Mouse (Mus musculus): ENCODE results near the gene Tinf2. TPM values are rescaled to one million over a fixed set of nuclear protein-coding genes. Genes with fewer than 3 reads are reported as not detected.
A peak's percentile ranks its signal among the peaks of the same experiment; 100 is the strongest.

The Tinf2 gene
- polyA plus RNA-seq, 1 experiment = 11.1 TPM

DNA sequence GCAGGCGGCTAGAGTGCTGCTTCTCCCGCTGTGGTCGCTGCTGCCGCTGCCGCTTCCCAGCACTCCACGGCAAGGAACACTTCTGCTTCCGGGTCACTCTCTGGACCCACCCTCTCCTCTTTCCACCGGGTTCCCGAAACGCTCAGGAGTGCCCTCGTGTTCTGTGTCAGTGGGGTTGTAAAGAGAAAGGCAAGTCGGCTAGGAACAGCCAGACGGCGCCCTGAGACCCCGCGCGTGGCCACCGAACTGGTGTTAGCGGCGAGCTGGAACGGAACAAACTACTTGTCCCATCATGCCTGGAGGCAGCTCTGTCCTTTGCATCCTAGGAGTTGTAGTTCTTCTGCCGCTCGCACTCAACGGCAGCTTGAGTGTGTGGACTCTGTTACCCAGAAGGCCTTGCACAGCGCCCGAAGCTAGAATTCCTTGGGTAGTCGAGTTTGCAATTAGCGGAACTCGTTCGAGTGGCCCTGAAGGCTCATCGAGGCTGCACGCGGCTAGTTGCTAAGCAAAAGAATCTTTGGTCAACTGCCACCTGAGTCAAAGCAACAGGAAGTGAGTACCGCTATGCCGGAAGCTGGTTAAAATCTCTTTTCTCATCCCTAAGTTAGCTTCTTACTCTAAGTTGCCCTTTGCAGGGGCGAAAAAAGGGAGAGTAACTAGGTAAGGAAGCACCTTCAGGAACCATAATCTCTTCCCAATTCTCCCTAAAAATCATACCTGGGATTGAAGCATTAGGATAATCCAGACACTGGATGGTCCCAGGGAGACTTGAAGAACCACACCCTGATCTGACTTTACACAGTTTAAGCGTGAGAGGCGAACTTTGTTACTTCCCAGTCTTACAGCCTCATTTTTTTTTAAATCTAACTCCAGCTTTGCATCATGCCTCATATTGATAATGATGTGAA is 9.5 kb downstream of the Tinf2 start, which contains the start of the genes Gmpr2 and Nedd8:
Gene Gmpr2, plus strand, starts transcription at position 109 of the 908 bp plus-strand sequence.
Gene Nedd8, minus strand, starts transcription at position 292 of the 908 bp plus-strand sequence.
- peak within 1 kb of the TSS; percentile 83 for H3K4me3 ChIP-seq (ENCODE audit: low read depth, low read length)
- no peaks in the 10 kb centered on the region for H3K27me3 ChIP-seq (ENCODE audit: control insufficient read depth, insufficient read depth, low read length)
- TF ChIP-seq CTCF (IDR thresholded peaks at IDR 0.05; ENCODE audit: extremely low read depth, insufficient read length, insufficient replicate concordance, low read depth, low read length) = no peak
- TF ChIP-seq POLR2A (IDR thresholded peaks at IDR 0.05; ENCODE audit: low read depth, low read length) = peak; percentile 14; the same call in 1 of the 2 replicates
- peaks cover 15% of the 10 kb centered on the region for H3K36me3 ChIP-seq (ENCODE audit: control insufficient read depth, insufficient read depth, low read length)
- peaks cover 2% of the 10 kb centered on the region for H3K4me1 ChIP-seq (ENCODE audit: control insufficient read depth, insufficient read depth, insufficient read length, low read length)
- under 1% methylated on average over 38 of the region's 38 CpGs for WGBS
- H3K27ac ChIP-seq (ENCODE audit: insufficient read depth, low read depth, low read length) = peak within 1 kb of the TSS; percentile 85

DNA sequence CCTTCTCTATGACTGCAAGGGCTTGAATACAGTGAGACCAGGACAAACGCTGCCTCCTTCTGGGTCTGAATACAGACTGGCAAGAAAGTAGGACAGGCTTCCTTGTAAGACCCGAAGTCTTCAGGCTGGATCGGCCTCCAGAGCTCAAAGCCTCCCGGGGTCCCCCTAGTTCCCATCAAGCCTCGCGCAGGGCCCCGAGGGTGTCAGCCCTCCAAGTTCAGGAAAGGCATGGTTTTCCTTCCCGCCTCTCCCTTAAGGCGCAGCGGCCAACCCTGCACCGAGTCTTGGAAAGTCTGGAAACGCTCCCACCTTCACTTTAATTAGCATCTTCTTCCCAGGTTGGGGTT is 10.2 kb downstream of the Tinf2 start:
- Histone ChIP-seq H3K36me3 (ENCODE audit: control insufficient read depth, insufficient read depth, low read length) (peaks cover 12% of the 10 kb centered on the region), H3K4me3 (ENCODE audit: low read depth, low read length) (peak overlapping the region; percentile 83), H3K4me1 (ENCODE audit: control insufficient read depth, insufficient read depth, insufficient read length, low read length) (peaks cover 2% of the 10 kb centered on the region), H3K27me3 (ENCODE audit: control insufficient read depth, insufficient read depth, low read length) (no peaks in the 10 kb centered on the region), H3K27ac (ENCODE audit: insufficient read depth, low read depth, low read length) (no peak overlapping the region)
- no peak for TF ChIP-seq CTCF (IDR thresholded peaks at IDR 0.05; ENCODE audit: extremely low read depth, insufficient read length, insufficient replicate concordance, low read depth, low read length)
- TF ChIP-seq POLR2A (IDR thresholded peaks at IDR 0.05; ENCODE audit: low read depth, low read length) = no peak
- WGBS = under 1% methylated on average over 12 of the region's 12 CpGs

DNA sequence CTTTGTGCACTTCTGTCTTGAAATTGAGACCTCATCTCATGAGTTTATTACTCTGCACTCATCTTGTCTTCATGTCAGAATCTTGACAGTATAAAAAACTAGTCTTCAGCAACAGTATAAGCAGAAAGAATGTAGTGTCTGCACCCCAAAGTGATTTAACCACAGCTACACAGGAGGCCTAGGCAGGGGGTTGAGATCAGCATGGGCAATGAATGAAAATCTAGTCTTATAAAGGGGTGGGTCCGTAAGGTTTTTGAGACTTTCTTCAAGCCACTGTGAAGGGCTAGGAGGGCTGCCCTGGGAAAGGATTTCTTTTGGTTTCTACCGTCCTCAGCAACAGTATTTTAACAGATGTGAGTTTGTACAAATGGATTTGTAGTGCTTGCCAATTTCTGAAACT is 21.0 kb downstream of the Tinf2 start:
- WGBS = 58% methylated on average over 2 of the region's 2 CpGs
- peaks cover 13% of the 10 kb centered on the region for H3K4me1 ChIP-seq (ENCODE audit: control insufficient read depth, insufficient read depth, insufficient read length, low read length)

DNA sequence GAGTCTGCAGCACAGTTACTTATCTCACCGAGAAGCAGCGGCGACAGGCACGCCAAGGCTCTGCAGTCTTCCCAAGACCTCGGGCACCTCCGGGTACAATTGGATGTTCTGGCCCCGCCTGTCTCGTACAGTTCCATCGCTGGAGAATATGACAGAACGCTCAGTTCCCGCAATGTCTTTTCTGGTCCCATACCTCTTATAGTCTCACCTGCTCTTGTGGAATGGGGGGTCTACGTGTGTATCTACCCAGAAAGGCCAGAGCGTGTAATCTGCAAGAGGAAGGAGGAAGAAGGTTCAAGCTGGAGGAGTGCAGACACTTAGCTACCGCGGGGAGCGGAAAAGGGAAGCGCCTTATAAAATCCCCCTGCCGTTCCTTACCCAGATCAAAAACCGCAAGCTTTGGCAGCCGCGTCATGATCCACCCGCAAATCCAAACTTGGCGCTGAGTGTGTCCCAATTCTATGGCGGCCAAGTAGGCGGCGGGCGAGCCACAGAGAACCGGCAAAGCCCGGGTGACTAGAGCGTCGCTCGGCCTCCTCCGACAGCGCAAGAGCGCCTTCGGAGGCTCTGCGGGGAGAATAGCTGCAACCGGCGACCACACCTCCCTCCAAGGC is 21.6 kb downstream of the Tinf2 start, which contains the start of gene Mdp1:
Gene Mdp1, minus strand, starts transcription at position 549 of the 614 bp plus-strand sequence.
- Histone ChIP-seq H3K4me3 (ENCODE audit: low read depth, low read length) (peak within 1 kb of the TSS; percentile 87), H3K27me3 (ENCODE audit: control insufficient read depth, insufficient read depth, low read length) (no peaks in the 10 kb centered on the region), H3K27ac (ENCODE audit: insufficient read depth, low read depth, low read length) (peak within 1 kb of the TSS; percentile 71), H3K4me1 (ENCODE audit: control insufficient read depth, insufficient read depth, insufficient read length, low read length) (peaks cover 13% of the 10 kb centered on the region), H3K36me3 (ENCODE audit: control insufficient read depth, insufficient read depth, low read length) (peaks cover 9% of the 10 kb centered on the region)
- TF ChIP-seq POLR2A (IDR thresholded peaks at IDR 0.05; ENCODE audit: low read depth, low read length) (no peak; the same call in 1 of the 2 replicates), CTCF (IDR thresholded peaks at IDR 0.05; ENCODE audit: extremely low read depth, insufficient read length, insufficient replicate concordance, low read depth, low read length) (peak; percentile 60)
- WGBS = under 1% methylated on average over 39 of the region's 39 CpGs

More for the DNA sequence above, 21.0 kb downstream of the Tinf2 start:
- TF ChIP-seq CTCF (IDR thresholded peaks at IDR 0.05; ENCODE audit: extremely low read depth, insufficient read length, insufficient replicate concordance, low read depth, low read length) (no peak), POLR2A (IDR thresholded peaks at IDR 0.05; ENCODE audit: low read depth, low read length) (no peak)
- Histone ChIP-seq H3K36me3 (ENCODE audit: control insufficient read depth, insufficient read depth, low read length) (peaks cover 9% of the 10 kb centered on the region), H3K4me3 (ENCODE audit: low read depth, low read length) (no peak overlapping the region), H3K27me3 (ENCODE audit: control insufficient read depth, insufficient read depth, low read length) (no peaks in the 10 kb centered on the region), H3K27ac (ENCODE audit: insufficient read depth, low read depth, low read length) (no peak overlapping the region)

DNA sequence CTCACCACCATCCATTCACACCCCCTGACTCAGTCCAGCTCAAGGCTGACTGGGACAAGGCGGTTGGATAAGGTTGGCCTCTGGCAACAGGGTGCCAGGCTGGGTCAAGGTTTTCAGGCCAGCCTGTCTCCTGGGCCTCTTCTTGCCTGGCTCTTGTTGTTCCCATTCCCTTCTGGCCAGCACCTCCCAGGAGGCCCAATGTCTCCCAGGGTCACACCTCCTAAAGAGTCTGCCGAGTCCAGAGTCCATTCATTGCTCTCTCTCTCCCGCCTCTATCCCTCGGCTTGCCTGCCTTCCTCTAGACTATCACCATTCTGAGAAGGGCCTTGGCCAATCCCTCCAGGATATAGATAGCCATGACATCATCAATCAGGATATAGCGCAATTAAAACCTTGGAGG is 23.6 kb downstream of the Tinf2 start:
- WGBS = 36% methylated on average over 5 of the region's 5 CpGs
- Histone ChIP-seq H3K27me3 (ENCODE audit: control insufficient read depth, insufficient read depth, low read length) (no peaks in the 10 kb centered on the region), H3K4me3 (ENCODE audit: low read depth, low read length) (peak overlapping the region; percentile 19; the same call in 1 of the 2 replicates), H3K27ac (ENCODE audit: insufficient read depth, low read depth, low read length) (peak overlapping the region; percentile 96), H3K36me3 (ENCODE audit: control insufficient read depth, insufficient read depth, low read length) (peaks cover 5% of the 10 kb centered on the region), H3K4me1 (ENCODE audit: control insufficient read depth, insufficient read depth, insufficient read length, low read length) (peaks cover 16% of the 10 kb centered on the region)
- TF ChIP-seq CTCF (IDR thresholded peaks at IDR 0.05; ENCODE audit: extremely low read depth, insufficient read length, insufficient replicate concordance, low read depth, low read length) = peak; percentile 7; the same call in 1 of the 2 replicates
- peak; percentile 12; the same call in 1 of the 2 replicates for TF ChIP-seq POLR2A (IDR thresholded peaks at IDR 0.05; ENCODE audit: low read depth, low read length)

DNA sequence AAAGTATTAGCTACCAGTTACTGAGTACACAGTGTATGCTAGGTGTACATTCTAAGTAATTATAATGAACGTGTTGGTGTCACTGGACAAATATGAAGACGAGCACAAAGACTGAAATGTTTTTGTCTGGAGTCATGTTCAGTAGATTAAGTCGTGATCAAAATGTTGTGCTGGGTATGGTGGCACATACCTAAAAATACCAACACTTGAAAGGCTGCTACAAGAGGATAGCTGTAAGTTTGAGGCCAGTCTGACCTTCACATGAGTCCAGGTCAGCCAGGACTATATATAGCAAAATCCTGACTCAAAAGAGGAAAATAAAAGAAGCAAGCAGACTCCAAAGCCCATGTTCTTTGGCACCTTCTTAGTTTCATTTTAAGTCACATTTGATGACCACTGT is 24.7 kb downstream of the Tinf2 start:
- Histone ChIP-seq H3K4me1 (ENCODE audit: control insufficient read depth, insufficient read depth, insufficient read length, low read length) (peaks cover 16% of the 10 kb centered on the region), H3K27ac (ENCODE audit: insufficient read depth, low read depth, low read length) (no peak overlapping the region), H3K36me3 (ENCODE audit: control insufficient read depth, insufficient read depth, low read length) (peaks cover 2% of the 10 kb centered on the region), H3K27me3 (ENCODE audit: control insufficient read depth, insufficient read depth, low read length) (no peaks in the 10 kb centered on the region), H3K4me3 (ENCODE audit: low read depth, low read length) (no peak overlapping the region)
- 79% methylated on average over 3 of the region's 3 CpGs for WGBS
- TF ChIP-seq CTCF (IDR thresholded peaks at IDR 0.05; ENCODE audit: extremely low read depth, insufficient read length, insufficient replicate concordance, low read depth, low read length) (no peak), POLR2A (IDR thresholded peaks at IDR 0.05; ENCODE audit: low read depth, low read length) (no peak)

All from small intestine, adult 2 months (tissue).